Comparison of ENCODE assay signal across 24 mouse cellular contexts in the genomic region with DNA sequence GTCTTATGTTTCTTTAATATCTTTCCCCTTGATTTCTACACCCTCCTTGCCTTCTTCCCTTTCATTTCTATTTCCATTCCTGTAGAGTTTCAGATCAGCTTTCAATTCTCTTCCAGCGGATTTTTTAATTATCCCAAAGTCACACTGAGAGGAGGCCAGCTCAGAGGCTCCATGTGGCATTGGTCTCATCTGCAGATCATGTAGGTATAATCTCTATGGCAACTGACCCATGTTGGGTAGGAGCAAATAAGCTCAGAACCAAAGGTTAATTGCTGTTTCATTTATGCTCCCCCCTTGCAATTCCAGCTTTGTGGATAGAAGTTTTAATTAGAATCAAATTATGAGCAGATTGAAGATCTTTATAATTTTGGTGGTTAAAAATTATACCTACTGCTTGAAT.
DNase-seq lines count a peak whose midpoint lies in the region; ATAC-seq and TF ChIP-seq lines count a peak whose summit lies in the region.
"Had no signal": no experiment of that assay in that cellular context is flagged by ENCODE, and none has a peak within 500 bp of the region (broad histone marks: within the 10 kb centered on the region; RNA-seq: fewer than 3 reads in every experiment).

No protein-coding gene starts in this region.

- DNase-seq in midbrain, embryonic 11.5 days (ENCODE audit: low spot score, missing footprints), result no peak
- DNase-seq in midbrain, embryonic 10.5 days (ENCODE audit: low spot score), result no peak
- DNase-seq in brain, embryonic 14.5 days (ENCODE audit: low read depth), result peak; percentile 45
- DNase-seq: adrenal gland, adult 8-10 months; adrenal gland, postnatal 14 days; adrenal gland, postnatal 36 days; B cell, adult 2 months; cerebellum, adult 11-12 months; cerebellum, adult 2 months; cerebellum, adult 9-10 months; cerebellum, postnatal 10 days; cerebellum, postnatal 25 days; forebrain, postnatal 0 days had no signal

- 35% methylated on average over 1 of the region's 1 CpGs for WGBS in hindbrain, embryonic 16.5 days
- WGBS in hindbrain, embryonic 13.5 days, result 78% methylated on average over 1 of the region's 1 CpGs
- WGBS in midbrain, embryonic 11.5 days, result 61% methylated on average over 1 of the region's 1 CpGs
- WGBS in midbrain, embryonic 10.5 days, result 69% methylated on average over 1 of the region's 1 CpGs

- no peak overlapping the region for H3K9ac ChIP-seq in hindbrain, embryonic 16.5 days (ENCODE audit: low read depth, low read length)
- no peak overlapping the region for H3K9ac ChIP-seq in hindbrain, embryonic 13.5 days
- H3K9ac ChIP-seq in midbrain, embryonic 11.5 days (ENCODE audit: low read length), result no peak overlapping the region
- H3K9ac ChIP-seq: embryonic facial prominence, embryonic 12.5 days; forebrain, embryonic 13.5 days; forebrain, embryonic 15.5 days; forebrain, postnatal 0 days had no signal

- no peaks in the 10 kb centered on the region for H3K4me1 ChIP-seq in hindbrain, embryonic 16.5 days (ENCODE audit: control insufficient read depth, insufficient read depth, low read depth, low read length)
- no peaks in the 10 kb centered on the region for H3K4me1 ChIP-seq in hindbrain, embryonic 13.5 days (replicated peaks)
- H3K4me1 ChIP-seq in midbrain, embryonic 11.5 days (ENCODE audit: control insufficient read depth, insufficient read depth, low read length), result no peaks in the 10 kb centered on the region
- H3K4me1 ChIP-seq in midbrain, embryonic 10.5 days, result no peaks in the 10 kb centered on the region
- H3K4me1 ChIP-seq: embryonic facial prominence, embryonic 10.5 days; embryonic facial prominence, embryonic 12.5 days; forebrain, embryonic 13.5 days; forebrain, embryonic 15.5 days had no signal

- H3K27ac ChIP-seq in hindbrain, embryonic 16.5 days (ENCODE audit: low read depth, low read length), result no peak overlapping the region
- H3K27ac ChIP-seq in hindbrain, embryonic 13.5 days, result no peak overlapping the region
- H3K27ac ChIP-seq in midbrain, embryonic 11.5 days (ENCODE audit: low read depth, low read length), result no peak overlapping the region
- no peak overlapping the region for H3K27ac ChIP-seq in midbrain, embryonic 10.5 days (replicated peaks)
- H3K27ac ChIP-seq: embryonic facial prominence, embryonic 10.5 days; embryonic facial prominence, embryonic 12.5 days; forebrain, embryonic 13.5 days; forebrain, embryonic 15.5 days had no signal

- no peaks in the 10 kb centered on the region for H3K36me3 ChIP-seq in hindbrain, embryonic 16.5 days (ENCODE audit: control insufficient read depth, insufficient read depth, low read length)
- no peaks in the 10 kb centered on the region for H3K36me3 ChIP-seq in hindbrain, embryonic 13.5 days
- no peaks in the 10 kb centered on the region for H3K36me3 ChIP-seq in midbrain, embryonic 11.5 days (ENCODE audit: control insufficient read depth, insufficient read depth, low read length)
- H3K36me3 ChIP-seq in midbrain, embryonic 10.5 days, result no peaks in the 10 kb centered on the region
- H3K36me3 ChIP-seq: embryonic facial prominence, embryonic 10.5 days; embryonic facial prominence, embryonic 12.5 days; forebrain, embryonic 15.5 days; G1E had no signal

- H3K27me3 ChIP-seq in hindbrain, embryonic 16.5 days (replicated peaks; ENCODE audit: control insufficient read depth, insufficient read depth, low read length), result no peaks in the 10 kb centered on the region
- no peaks in the 10 kb centered on the region for H3K27me3 ChIP-seq in hindbrain, embryonic 13.5 days
- H3K27me3 ChIP-seq in midbrain, embryonic 11.5 days (ENCODE audit: control insufficient read depth, insufficient read depth, low read length), result no peaks in the 10 kb centered on the region
- H3K27me3 ChIP-seq in midbrain, embryonic 10.5 days (ENCODE audit: low read depth, poor library complexity, severe bottlenecking), result no peaks in the 10 kb centered on the region
- H3K27me3 ChIP-seq: CH12.LX; embryonic facial prominence, embryonic 12.5 days; forebrain, embryonic 13.5 days; forebrain, embryonic 15.5 days; Patski had no signal

- no peak for TF ChIP-seq CTCF in brain, embryonic 14.5 days (IDR thresholded peaks at IDR 0.05; ENCODE audit: borderline replicate concordance, extremely low read depth, insufficient read depth, insufficient read length)

- no peak overlapping the region for H3K4me2 ChIP-seq in hindbrain, embryonic 16.5 days (ENCODE audit: low read length)
- no peak overlapping the region for H3K4me2 ChIP-seq in hindbrain, embryonic 13.5 days
- no peak overlapping the region for H3K4me2 ChIP-seq in midbrain, embryonic 11.5 days
- H3K4me2 ChIP-seq: embryonic facial prominence, embryonic 12.5 days; forebrain, embryonic 13.5 days; forebrain, embryonic 15.5 days had no signal

- ATAC-seq in hindbrain, embryonic 16.5 days, result peak; percentile 34; the same call in 1 of the 2 replicates
- no peak for ATAC-seq in hindbrain, embryonic 13.5 days (ENCODE audit: low FRiP score)
- ATAC-seq in midbrain, embryonic 11.5 days (ENCODE audit: low FRiP score), result 0 out of 2 replicates have a peak, but pooled peaks have one; percentile 38
- ATAC-seq: activated CD4-positive, CD25-positive, alpha-beta regulatory T cell, adult 4 months; CD4-positive, CD25-positive, alpha-beta regulatory T cell, adult 4 months; forebrain, embryonic 13.5 days; forebrain, embryonic 15.5 days; forebrain, postnatal 0 days; Patski had no signal

- H3K4me3 ChIP-seq in hindbrain, embryonic 16.5 days (ENCODE audit: low read length), result no peak overlapping the region
- no peak overlapping the region for H3K4me3 ChIP-seq in hindbrain, embryonic 13.5 days
- no peak overlapping the region for H3K4me3 ChIP-seq in midbrain, embryonic 11.5 days (ENCODE audit: low read depth, low read length)
- no peak overlapping the region for H3K4me3 ChIP-seq in midbrain, embryonic 10.5 days
- H3K4me3 ChIP-seq: embryonic facial prominence, embryonic 10.5 days; embryonic facial prominence, embryonic 12.5 days; forebrain, embryonic 13.5 days; forebrain, embryonic 15.5 days had no signal

- no peak for TF ChIP-seq POLR2A in brain, embryonic 14.5 days (IDR thresholded peaks at IDR 0.05; ENCODE audit: borderline replicate concordance, extremely low read depth, insufficient read depth, insufficient read length, poor library complexity, severe bottlenecking)

- H3K9me3 ChIP-seq in hindbrain, embryonic 16.5 days (ENCODE audit: control insufficient read depth, low read length), result no peaks in the 10 kb centered on the region
- H3K9me3 ChIP-seq in hindbrain, embryonic 13.5 days, result no peaks in the 10 kb centered on the region
- H3K9me3 ChIP-seq in midbrain, embryonic 11.5 days (ENCODE audit: control insufficient read depth, low read length), result no peaks in the 10 kb centered on the region
- H3K9me3 ChIP-seq in midbrain, embryonic 10.5 days (replicated peaks), result peaks cover 9% of the 10 kb centered on the region; the same call in 1 of the 2 replicates
- H3K9me3 ChIP-seq: embryonic facial prominence, embryonic 10.5 days; embryonic facial prominence, embryonic 12.5 days; forebrain, embryonic 15.5 days had no signal
